Mouse (Mus musculus): ENCODE data around the gene Fads6.

The Fads6 gene

GRCm38 (mm10) chr11:115297214-115297826 is at the start of gene Fads6:
Fads6 (minus strand) TSS chr11:115297663.
- peak; percentile 35 to 45 for DNase-seq (ENCODE audit: low spot score in 2 of 2)

- DNase-seq (ENCODE audit: low spot score in 2 of 2): no peak
Measured at GRCm38 (mm10) chr11:115345515-115345914, 48.1 kb upstream of the Fads6 start.

- DNase-seq (ENCODE audit: low spot score in 2 of 2): no peak
Measured at GRCm38 (mm10) chr11:115344967-115345366, 47.5 kb upstream of the Fads6 start.

GRCm38 (mm10) chr11:115341866-115342265 is 44.4 kb upstream of the Fads6 start:
- DNase-seq (ENCODE audit: low spot score in 2 of 2): no peak

- no peak for DNase-seq (ENCODE audit: low spot score in 2 of 2)
Measured at GRCm38 (mm10) chr11:115341246-115341645, 43.8 kb upstream of the Fads6 start.

- no peak for DNase-seq (ENCODE audit: low spot score in 2 of 2)
Measured at GRCm38 (mm10) chr11:115337826-115338225, 40.4 kb upstream of the Fads6 start.

GRCm38 (mm10) chr11:115337350-115337749 is 39.9 kb upstream of the Fads6 start:
- DNase-seq (ENCODE audit: low spot score in 2 of 2): no peak

- no peak for DNase-seq (ENCODE audit: low spot score in 2 of 2)
Measured at GRCm38 (mm10) chr11:115336115-115336514, 38.7 kb upstream of the Fads6 start.

GRCm38 (mm10) chr11:115335223-115335622 is 37.8 kb upstream of the Fads6 start:
- no peak for DNase-seq (ENCODE audit: low spot score in 2 of 2)

GRCm38 (mm10) chr11:115334531-115334930 is 37.1 kb upstream of the Fads6 start, which contains the start of gene Otop3:
Otop3 (plus strand) TSS chr11:115334731.
- DNase-seq (ENCODE audit: low spot score in 2 of 2): no peak

GRCm38 (mm10) chr11:115329339-115329738 is 31.9 kb upstream of the Fads6 start:
- no peak for DNase-seq (ENCODE audit: low spot score in 2 of 2)

GRCm38 (mm10) chr11:115326730-115327129 is 29.3 kb upstream of the Fads6 start:
- no peak for DNase-seq (ENCODE audit: low spot score in 2 of 2)

- DNase-seq (ENCODE audit: low spot score in 2 of 2): no peak
Measured at GRCm38 (mm10) chr11:115323354-115323753, 25.9 kb upstream of the Fads6 start.

GRCm38 (mm10) chr11:115321906-115322693 is 24.6 kb upstream of the Fads6 start, which contains the start of gene Ush1g:
Ush1g (minus strand) TSS chr11:115322041.
- DNase-seq (ENCODE audit: low spot score in 2 of 2): peak; percentile 44 to 55

GRCm38 (mm10) chr11:115319704-115320383 is 22.4 kb upstream of the Fads6 start:
- no peak for DNase-seq (ENCODE audit: low spot score in 2 of 2)

GRCm38 (mm10) chr11:115318245-115319027 is 21.0 kb upstream of the Fads6 start:
- DNase-seq (ENCODE audit: low spot score in 2 of 2): no peak

- no peak for DNase-seq (ENCODE audit: low spot score in 2 of 2)
Measured at GRCm38 (mm10) chr11:115317204-115317603, 19.7 kb upstream of the Fads6 start.

GRCm38 (mm10) chr11:115314249-115314648 is 16.8 kb upstream of the Fads6 start:
- no peak for DNase-seq (ENCODE audit: low spot score in 2 of 2)

GRCm38 (mm10) chr11:115308781-115309180 is 11.3 kb upstream of the Fads6 start:
- DNase-seq (ENCODE audit: low spot score in 2 of 2): no peak

- DNase-seq (ENCODE audit: low spot score in 2 of 2): no peak
Measured at GRCm38 (mm10) chr11:115306863-115307262, 9.4 kb upstream of the Fads6 start, which contains the start of gene Otop2. Otop2 (plus strand) TSS chr11:115307163.

- DNase-seq (ENCODE audit: low spot score in 2 of 2): no peak
Measured at GRCm38 (mm10) chr11:115303167-115303566, 5.7 kb upstream of the Fads6 start.

- DNase-seq (ENCODE audit: low spot score in 2 of 2): no peak
Measured at GRCm38 (mm10) chr11:115301351-115301750, 3.9 kb upstream of the Fads6 start.

Data from natural killer cell, adult 2 months (primary cell).